Mouse (Mus musculus): ENCODE results near the gene Iqcj.

DNA sequence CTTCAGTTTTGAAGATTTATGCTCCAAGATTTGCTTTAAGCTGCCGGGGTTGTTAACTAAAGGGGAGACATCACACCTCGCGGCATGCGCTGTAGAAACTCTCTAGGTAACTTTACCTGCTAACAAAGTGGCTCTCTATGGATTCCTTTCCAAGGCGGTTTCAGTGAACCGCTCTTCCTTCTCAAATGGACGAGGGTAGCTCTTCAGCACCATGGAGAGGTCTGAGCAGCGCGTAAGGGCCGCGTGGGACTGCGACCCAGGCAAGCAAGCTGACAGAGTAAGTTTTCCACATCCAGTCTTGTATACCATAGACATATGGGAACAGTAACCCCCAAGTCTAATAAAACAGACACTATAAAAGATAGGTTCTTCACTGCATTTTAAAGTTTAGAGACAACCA, 172.7 kb downstream of the Iqcj start, which contains the start of gene Schip1:
- TF ChIP-seq USF1 (IDR thresholded peaks at IDR 0.05; ENCODE audit: low read depth) (no peak), MYOD1 (IDR thresholded peaks at IDR 0.05; ENCODE audit: control insufficient read depth, insufficient read length, low read depth) (no peak), CEBPB (IDR thresholded peaks at IDR 0.05; ENCODE audit: low read depth) (no peak), MYOG (IDR thresholded peaks at IDR 0.05; ENCODE audit: control insufficient read depth, extremely low read depth, insufficient read length) (no peak), CTCF (IDR thresholded peaks at IDR 0.05; ENCODE audit: control insufficient read depth, insufficient read depth, insufficient read length) (no peak)

Data from C2C12 (cell line).